Mouse (Mus musculus) embryonic facial prominence, embryonic 14.5 days (tissue): ENCODE data around the gene Fam227b. TPM values are rescaled to one million over a fixed set of nuclear protein-coding genes. Genes with fewer than 3 reads are reported as not detected.

ENCODE experiments used
- ATAC-seq: fragments of 200-750 bp; cut with Nextera tagmentation; 2 replicates; pipeline ENCODE4 v1.8.0; 2017; ENCODE audit warnings: low read depth, moderate number of reproducible peaks, moderate TSS enrichment
- DNase-seq: peaks from one replicate; pipeline ENCODE4 v3.0.0-alpha.2; 2015; ENCODE audit warnings: low spot score
- H3K27ac ChIP-seq: fragments of 300-500 bp; sonication (generic); replicated peaks from 2 replicates; pipeline ENCODE4 v1.5.1; 2014; ENCODE audit warnings: low read depth, mild to moderate bottlenecking, low read length, moderate library complexity
- H3K27me3 ChIP-seq: fragments of 300-500 bp; sonication (generic); replicated peaks from 2 replicates; pipeline ENCODE4 v1.6.1; 2014; ENCODE audit warnings: low read length; ENCODE audit not compliant: control insufficient read depth, insufficient read depth
- H3K36me3 ChIP-seq: fragments of 300-500 bp; sonication (generic); 2 replicates; pipeline ENCODE4 v1.6.1; 2014; ENCODE audit warnings: low read length, mixed read lengths; ENCODE audit not compliant: control insufficient read depth, insufficient read depth
- H3K4me1 ChIP-seq: fragments of 300-500 bp; sonication (generic); 2 replicates; pipeline ENCODE4 v1.6.1; 2014; ENCODE audit warnings: antibody characterized with exemption, low read length; ENCODE audit not compliant: control insufficient read depth, insufficient read depth
- H3K4me2 ChIP-seq: fragments of 300-500 bp; sonication (generic); 2 replicates; pipeline ENCODE4 v1.6.1; 2014; ENCODE audit warnings: low read depth, mild to moderate bottlenecking, low read length, moderate library complexity, mixed read lengths
- H3K4me3 ChIP-seq: fragments of 300-500 bp; sonication (generic); 2 replicates; pipeline ENCODE4 v1.5.1; 2014; ENCODE audit warnings: low read depth, mild to moderate bottlenecking, low read length
- H3K9ac ChIP-seq: fragments of 300-500 bp; sonication (generic); 2 replicates; pipeline ENCODE4 v1.6.1; 2014; ENCODE audit warnings: low read depth, mild to moderate bottlenecking, low read length, moderate library complexity, mixed read lengths
- H3K9me3 ChIP-seq: fragments of 300-500 bp; sonication (generic); 2 replicates; pipeline ENCODE4 v1.6.1; 2016; ENCODE audit warnings: low read length; ENCODE audit not compliant: control insufficient read depth
- WGBS: fragments of 180-500 bp; shearing (Covaris S2); extraction: QIAGEN DNeasy Blood & Tissue Kit; methylation state at CpG from one replicate; pipeline ENCODE4 v1.1.7; 2014; 5-methylcytosine and 5-hydroxymethylcytosine counted together
- polyA plus RNA-seq: library from polyadenylated mRNA; unstranded; fragments of >200 nt; fragmentation: Nextera tagmentation; extraction: Ambion mirVana; gene quantifications from 2 replicates; pipeline ENCODE4 v1.2.1, GENCODE M21; 2014

Fam227b gene
- polyA plus RNA-seq, 1 experiment from 2014 or later: 0.08 TPM

GRCm38 (mm10) chr2:126034379-126035005 is 117.3 kb downstream of the Fam227b start, which contains the start of gene Fgf7:
TSS of gene Fgf7 (plus strand) at chr2:126034658.
- Histone ChIP-seq H3K4me2 (peak within 1 kb of the TSS; percentile 43), H3K9me3 (no peaks in the 10 kb centered on the region), H3K27ac (peak within 1 kb of the TSS; percentile 79), H3K9ac (peak within 1 kb of the TSS; percentile 46), H3K4me3 (peak within 1 kb of the TSS; percentile 37), H3K27me3 (no peaks in the 10 kb centered on the region), H3K4me1 (peaks cover 25% of the 10 kb centered on the region), H3K36me3 (no peaks in the 10 kb centered on the region)
- ATAC-seq: peak; percentile 77; the same call in 1 of the 2 replicates
- WGBS: 23% methylated on average over 15 of the region's 15 CpGs
- peak; percentile 87 for DNase-seq

- no peak overlapping the region for H3K4me2 ChIP-seq
- ATAC-seq (peak; percentile 42; the same call in 1 of the 2 replicates), DNase-seq (peak; percentile 49)
- H3K27me3 ChIP-seq: no peaks in the 10 kb centered on the region
- H3K36me3 ChIP-seq: no peaks in the 10 kb centered on the region
- H3K4me3 ChIP-seq: no peak overlapping the region
- H3K9me3 ChIP-seq: no peaks in the 10 kb centered on the region
- H3K4me1 ChIP-seq: peaks cover 20% of the 10 kb centered on the region
- WGBS: 73% methylated on average over 8 of the region's 8 CpGs
- no peak overlapping the region for H3K27ac ChIP-seq
- H3K9ac ChIP-seq: no peak overlapping the region
Observed at GRCm38 (mm10) chr2:126033114-126033972, 118.5 kb downstream of the Fam227b start.

GRCm38 (mm10) chr2:126031186-126031900 is 120.5 kb downstream of the Fam227b start:
- no peaks in the 10 kb centered on the region for H3K27me3 ChIP-seq
- ATAC-seq: no peak
- H3K9me3 ChIP-seq: no peaks in the 10 kb centered on the region
- no peak overlapping the region for H3K4me2 ChIP-seq
- DNase-seq: peak; percentile 47
- no peaks in the 10 kb centered on the region for H3K36me3 ChIP-seq
- no peak overlapping the region for H3K9ac ChIP-seq
- 59% methylated on average over 8 of the region's 8 CpGs for WGBS
- H3K4me1 ChIP-seq: peaks cover 16% of the 10 kb centered on the region
- no peak overlapping the region for H3K4me3 ChIP-seq
- H3K27ac ChIP-seq: no peak overlapping the region; the same call in 1 of the 2 replicates

GRCm38 (mm10) chr2:126015763-126016473 is 135.9 kb downstream of the Fam227b start:
- Histone ChIP-seq H3K9me3 (no peaks in the 10 kb centered on the region), H3K9ac (no peak overlapping the region), H3K27me3 (no peaks in the 10 kb centered on the region), H3K4me2 (no peak overlapping the region), H3K4me3 (no peak overlapping the region), H3K4me1 (no peaks in the 10 kb centered on the region), H3K36me3 (no peaks in the 10 kb centered on the region), H3K27ac (no peak overlapping the region)
- WGBS: 60% methylated on average over 3 of the region's 3 CpGs
- no peak for ATAC-seq
- DNase-seq: no peak

- H3K4me1 ChIP-seq: no peaks in the 10 kb centered on the region
- no peaks in the 10 kb centered on the region for H3K27me3 ChIP-seq
- 38% methylated on average over 12 of the region's 12 CpGs for WGBS
- no peak overlapping the region for H3K4me3 ChIP-seq
- H3K4me2 ChIP-seq: no peak overlapping the region
- no peak overlapping the region for H3K27ac ChIP-seq
- ATAC-seq (no peak), DNase-seq (no peak)
- H3K9me3 ChIP-seq: no peaks in the 10 kb centered on the region
- no peak overlapping the region for H3K9ac ChIP-seq
- no peaks in the 10 kb centered on the region for H3K36me3 ChIP-seq
Observed at GRCm38 (mm10) chr2:126014989-126015710, 136.7 kb downstream of the Fam227b start.

GRCm38 (mm10) chr2:126006742-126007141 is 145.1 kb downstream of the Fam227b start:
- no peak overlapping the region for H3K4me3 ChIP-seq
- no peak for DNase-seq
- no peak overlapping the region for H3K27ac ChIP-seq
- no peaks in the 10 kb centered on the region for H3K27me3 ChIP-seq
- no peaks in the 10 kb centered on the region for H3K36me3 ChIP-seq
- no peaks in the 10 kb centered on the region for H3K4me1 ChIP-seq
- H3K9me3 ChIP-seq: no peaks in the 10 kb centered on the region
- H3K4me2 ChIP-seq: no peak overlapping the region
- H3K9ac ChIP-seq: no peak overlapping the region
- 84% methylated on average over 2 of the region's 2 CpGs for WGBS
- no peak for ATAC-seq

GRCm38 (mm10) chr2:126006088-126006487 is 145.7 kb downstream of the Fam227b start:
- H3K4me3 ChIP-seq: no peak overlapping the region
- H3K4me2 ChIP-seq: no peak overlapping the region
- H3K36me3 ChIP-seq: no peaks in the 10 kb centered on the region
- no peaks in the 10 kb centered on the region for H3K27me3 ChIP-seq
- WGBS: 40% methylated on average over 3 of the region's 3 CpGs
- no peak overlapping the region for H3K27ac ChIP-seq
- DNase-seq (peak; percentile 73), ATAC-seq (0 out of 2 replicates have a peak, but pooled peaks have one; percentile 50)
- no peaks in the 10 kb centered on the region for H3K9me3 ChIP-seq
- no peak overlapping the region for H3K9ac ChIP-seq
- no peaks in the 10 kb centered on the region for H3K4me1 ChIP-seq
